Mouse (Mus musculus) embryonic fibroblast, embryonic 13.5 days (primary cell): ENCODE data around the gene Gm14226. TPM values are rescaled to one million over a fixed set of nuclear protein-coding genes. Genes with fewer than 3 reads are reported as not detected.
"Not testable (repeated sequence)": the region's sequence is repeated elsewhere in the genome, so short reads cannot be mapped to it uniquely, and the experiment has no call there.

ENCODE experiments used
- H3K27ac ChIP-seq: 2 replicates; pipeline ENCODE4 v1.5.1; 2012; ENCODE audit warnings: low read length, control low read depth, inconsistent platforms; ENCODE audit not compliant: insufficient read depth
- H3K4me1 ChIP-seq: 2 replicates; pipeline ENCODE4 v1.6.1; 2011; ENCODE audit warnings: low read length; ENCODE audit not compliant: control insufficient read depth, insufficient read depth
- H3K4me3 ChIP-seq: 2 replicates; pipeline ENCODE4 v1.5.1; 2011; ENCODE audit warnings: mild to moderate bottlenecking, control low read depth, low read length; ENCODE audit not compliant: insufficient read depth
- CTCF ChIP-seq: IDR thresholded peaks from 2 replicates; pipeline ENCODE4 v1.5.1; 2011; ENCODE audit warnings: mild to moderate bottlenecking, control low read depth, low read length, moderate library complexity, borderline replicate concordance; ENCODE audit not compliant: insufficient read depth
- POLR2A ChIP-seq: IDR thresholded peaks from 2 replicates; pipeline ENCODE4 v1.6.1; 2011; ENCODE audit warnings: low read depth, mild to moderate bottlenecking, control low read depth, low read length, moderate library complexity
- polyA plus RNA-seq: library from polyadenylated mRNA; stranded (reverse); fragments of >200 nt; gene quantifications from 2 replicates; pipeline ENCODE4 v1.2.4, GENCODE M21; 2011; ENCODE audit warnings: low read depth; ENCODE audit not compliant: missing spikeins, insufficient read length

Gene Gm14226
- 0.21 TPM in 1 of 2 replicates, not detected in the other for polyA plus RNA-seq

DNA sequence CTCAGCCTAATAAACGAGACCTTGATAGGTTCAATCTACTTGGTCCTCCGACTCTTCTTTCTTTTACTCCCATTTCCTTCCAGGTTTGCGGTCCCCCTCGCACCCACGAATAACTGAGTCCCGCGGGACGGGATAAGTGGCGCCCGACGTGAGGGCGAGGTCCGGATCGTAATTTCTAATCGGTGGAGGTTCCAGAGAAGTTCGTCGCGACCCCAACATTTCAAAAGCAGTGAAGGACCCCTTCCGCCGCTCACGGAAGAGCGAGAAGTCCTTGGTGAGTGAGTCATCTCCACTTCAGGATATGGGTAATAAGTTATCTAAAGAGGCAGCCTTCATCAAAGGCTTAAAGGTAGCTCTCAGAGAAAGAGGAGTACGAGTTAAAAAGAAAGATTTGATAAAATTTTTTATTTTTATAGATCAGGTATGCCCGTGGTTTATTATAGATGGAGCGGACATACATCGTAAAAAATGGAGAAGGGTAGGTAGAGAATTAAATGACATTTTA, at the start of gene Gm14226:
Gm14226 (plus strand) TSS at position 16 of the 505 bp plus-strand sequence.
- not testable (repeated sequence) for H3K4me1 ChIP-seq

DNA sequence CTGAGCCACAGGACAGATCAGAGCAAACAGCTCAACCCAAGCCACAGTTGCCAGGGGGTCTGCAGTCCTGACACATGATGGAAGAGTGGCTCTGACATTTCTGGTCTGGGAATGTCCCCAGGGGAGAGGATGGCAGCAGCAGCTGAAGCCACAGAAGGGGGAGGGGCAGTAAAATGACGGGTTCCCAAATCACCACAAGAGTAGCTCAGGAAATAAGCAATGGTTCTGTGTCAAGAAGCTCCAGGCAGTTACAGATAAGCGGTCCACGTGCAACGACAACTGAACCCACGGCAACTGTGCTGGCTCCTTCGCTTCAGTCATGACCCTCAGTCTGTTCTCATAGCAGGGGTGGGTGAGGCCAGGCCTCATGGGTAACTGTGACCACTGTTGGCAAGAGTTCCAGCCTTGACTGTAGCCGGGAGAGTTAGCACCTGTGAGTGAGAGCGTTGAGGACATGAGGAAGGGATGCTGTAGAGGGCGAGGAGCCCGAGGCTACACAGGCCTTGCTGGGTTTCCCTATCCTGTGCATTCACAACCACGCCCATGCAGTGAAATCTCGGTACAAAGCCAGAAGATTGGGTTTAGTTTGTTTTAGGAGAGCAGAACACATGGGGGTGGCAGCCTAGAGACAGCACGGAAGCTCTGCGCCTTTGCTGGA, 48.2 kb upstream of the Gm14226 start:
- not testable (repeated sequence) for H3K4me1 ChIP-seq, H3K4me3 ChIP-seq, H3K27ac ChIP-seq

More for the DNA sequence above, at the start of gene Gm14226:
- Histone ChIP-seq H3K4me3 (peak within 1 kb of the TSS; percentile 37), H3K27ac (peak within 1 kb of the TSS; percentile 37)

DNA sequence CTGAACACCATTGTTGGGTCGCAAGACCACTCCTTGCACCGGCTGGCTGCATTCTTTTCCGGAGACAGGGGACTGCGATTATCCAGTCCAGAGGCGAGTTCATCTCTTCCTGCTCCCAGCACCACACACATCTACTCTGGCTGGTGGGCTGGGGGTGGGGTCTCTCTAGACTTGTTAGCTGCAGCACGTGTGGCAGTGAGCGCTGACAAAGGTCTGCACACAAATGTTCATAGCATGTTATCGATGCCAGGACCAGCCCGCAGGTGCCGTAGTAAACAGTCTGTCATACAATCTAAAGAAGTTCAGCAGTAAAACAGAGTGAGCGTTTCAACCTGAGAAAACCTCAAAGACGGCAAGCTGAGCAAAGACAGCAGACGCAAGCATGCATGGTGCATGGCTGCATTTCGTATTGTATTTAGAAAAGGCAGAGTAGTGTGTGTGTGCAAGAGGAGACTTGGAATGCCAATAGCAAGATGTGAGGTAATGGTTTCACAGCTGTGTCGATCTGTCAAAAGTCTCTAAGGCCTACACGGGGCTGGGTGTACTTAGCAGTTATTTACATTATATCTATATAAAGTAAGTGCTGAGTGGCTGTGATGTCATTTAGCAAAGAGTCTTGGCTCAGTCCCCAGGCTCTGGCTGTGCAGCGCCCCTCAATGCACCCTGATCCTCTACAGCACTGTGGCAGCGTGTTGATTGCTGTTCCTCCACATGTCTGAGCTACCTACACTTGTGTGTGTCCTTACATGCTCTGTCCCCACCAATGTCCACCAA, 46.0 kb upstream of the Gm14226 start:
- TF ChIP-seq CTCF (no peak), POLR2A (no peak)
- H3K4me3 ChIP-seq: no peak overlapping the region
- H3K27ac ChIP-seq: no peak overlapping the region
- H3K4me1 ChIP-seq: peaks cover 2% of the 10 kb centered on the region; the same call in 1 of the 2 replicates

DNA sequence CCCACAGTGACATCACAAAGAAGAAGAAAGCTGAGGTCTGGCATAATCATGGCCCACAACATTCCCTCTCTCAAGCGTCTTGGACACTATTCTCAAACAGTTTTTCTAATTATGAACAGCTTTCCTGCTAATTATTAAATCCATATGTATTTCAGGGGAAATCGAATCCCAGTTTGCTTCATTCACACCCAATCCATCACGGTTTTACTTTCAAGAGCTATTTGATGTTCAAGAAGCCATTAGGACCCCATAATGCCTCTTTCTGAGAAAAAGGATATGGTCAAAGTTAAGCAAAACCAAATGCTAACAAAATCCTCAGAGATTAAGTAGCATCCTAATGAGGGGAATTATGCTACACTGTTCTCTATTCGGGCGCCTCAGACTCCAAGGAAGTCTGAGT, 45.1 kb upstream of the Gm14226 start:
- H3K4me1 ChIP-seq: peaks cover 2% of the 10 kb centered on the region; the same call in 1 of the 2 replicates
- H3K4me3 ChIP-seq: no peak overlapping the region
- TF ChIP-seq CTCF (no peak), POLR2A (no peak)
- H3K27ac ChIP-seq: no peak overlapping the region

DNA sequence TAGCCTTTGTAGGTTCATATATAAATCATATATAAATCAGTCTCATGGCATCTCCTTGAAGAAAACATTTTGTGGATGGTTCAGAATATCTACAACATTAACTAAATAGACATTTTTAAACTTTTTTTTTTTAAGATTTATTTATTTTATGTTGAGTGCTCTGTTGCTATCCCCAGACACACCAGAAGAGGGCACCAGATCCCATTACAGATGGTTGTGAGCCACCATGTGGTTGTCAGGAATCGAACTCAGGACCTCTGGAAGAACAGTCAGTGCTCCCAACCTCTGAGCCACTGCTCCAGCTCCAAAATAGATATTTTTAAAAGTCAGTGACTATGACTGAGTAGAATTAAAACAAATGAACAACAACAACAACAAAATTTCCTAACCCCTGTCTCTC, 31.5 kb upstream of the Gm14226 start:
- TF ChIP-seq CTCF (no peak), POLR2A (no peak)
- no peak overlapping the region for H3K27ac ChIP-seq
- no peak overlapping the region for H3K4me3 ChIP-seq
- no peaks in the 10 kb centered on the region for H3K4me1 ChIP-seq

DNA sequence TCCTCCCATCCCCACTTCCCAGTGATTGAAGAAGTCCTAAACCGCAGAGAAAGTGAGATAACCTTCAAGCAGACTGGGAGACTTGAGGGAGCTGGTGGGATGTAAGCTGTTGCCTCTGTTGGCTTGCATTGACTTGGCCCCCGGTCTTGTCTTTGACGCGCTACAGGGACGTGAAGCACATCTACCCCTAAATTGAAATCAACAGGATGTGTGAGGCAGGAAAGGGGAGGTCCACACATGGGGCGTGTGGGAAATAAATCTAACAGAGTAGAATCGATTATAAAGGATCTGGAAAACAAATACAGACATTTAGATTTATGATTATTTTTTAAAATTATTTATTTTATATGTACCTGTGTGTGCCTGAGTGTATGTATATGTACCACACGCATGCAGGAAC, 26.7 kb upstream of the Gm14226 start:
- TF ChIP-seq CTCF (no peak), POLR2A (no peak)
- no peak overlapping the region for H3K27ac ChIP-seq
- no peaks in the 10 kb centered on the region for H3K4me1 ChIP-seq
- H3K4me3 ChIP-seq: no peak overlapping the region

DNA sequence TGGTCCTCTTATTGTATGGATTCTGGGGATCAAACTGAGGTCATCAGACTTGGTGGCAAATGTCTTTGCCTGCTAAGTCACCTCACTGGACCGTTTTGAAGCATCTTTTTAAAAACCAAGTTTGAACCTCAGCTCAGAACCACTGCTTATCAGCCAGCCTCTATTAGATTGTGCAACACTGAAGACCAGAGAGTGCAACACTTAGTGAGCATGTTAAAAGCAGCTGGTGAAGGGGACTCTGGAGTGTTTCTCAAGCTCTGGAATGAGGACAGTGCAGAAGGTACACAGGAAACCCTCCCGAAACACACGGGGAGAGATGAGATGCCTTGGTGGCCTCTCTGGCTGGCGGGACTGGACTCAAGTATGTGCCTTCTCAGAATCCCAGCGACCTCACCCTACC, 26.0 kb upstream of the Gm14226 start:
- no peak overlapping the region for H3K4me3 ChIP-seq
- TF ChIP-seq CTCF (no peak), POLR2A (no peak)

DNA sequence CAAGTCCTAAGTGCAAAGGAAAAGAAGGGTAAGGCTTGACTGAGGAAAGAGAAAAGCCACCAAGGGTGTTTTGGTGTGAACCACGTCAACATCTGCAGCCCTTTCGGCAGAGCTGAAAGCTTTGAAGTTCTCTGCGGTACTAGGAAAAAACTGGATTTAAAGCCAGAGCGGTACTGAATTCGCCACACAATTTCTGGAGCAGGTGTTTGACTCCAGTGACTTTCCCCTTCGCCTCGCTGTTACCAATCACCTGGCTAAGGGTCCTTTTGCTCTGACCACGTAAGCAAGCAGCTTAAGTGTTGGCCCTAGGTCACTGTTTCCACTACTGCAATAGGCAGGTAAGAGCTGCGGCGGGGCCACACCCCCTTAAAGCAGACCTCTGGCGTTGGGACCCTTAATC, 12.6 kb upstream of the Gm14226 start:
- TF ChIP-seq POLR2A (no peak), CTCF (no peak)
- no peak overlapping the region for H3K27ac ChIP-seq
- H3K4me1 ChIP-seq: no peaks in the 10 kb centered on the region
- H3K4me3 ChIP-seq: no peak overlapping the region

More for the DNA sequence above, 26.0 kb upstream of the Gm14226 start:
- Histone ChIP-seq H3K4me1 (no peaks in the 10 kb centered on the region), H3K27ac (no peak overlapping the region)

DNA sequence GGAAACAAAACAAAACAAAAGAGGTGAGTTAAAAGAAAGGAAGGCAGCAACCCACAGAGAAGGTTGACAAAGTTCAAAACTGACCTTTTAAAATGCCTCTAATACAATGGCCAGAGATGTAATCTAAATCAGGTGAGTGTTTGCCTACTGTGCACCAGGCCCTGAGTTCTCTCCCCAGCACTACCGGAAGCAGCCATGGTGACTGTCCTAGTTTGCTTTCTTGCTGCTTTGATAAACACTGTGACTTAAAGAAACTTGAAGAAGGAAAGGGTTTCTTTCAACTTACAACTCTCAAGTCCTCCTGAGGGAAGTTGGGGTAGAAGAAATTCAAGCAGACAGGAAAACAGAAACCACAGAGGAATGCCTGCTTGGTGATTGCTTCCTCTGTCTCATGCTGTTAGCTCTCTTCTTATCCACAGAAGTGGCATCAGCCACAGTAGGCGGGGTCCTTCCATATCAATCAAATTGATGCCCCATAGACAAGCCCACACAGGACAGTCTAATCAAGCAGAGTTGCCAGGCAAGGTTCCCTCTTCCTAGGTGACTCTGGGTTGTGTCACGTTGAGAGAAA, 6.9 kb upstream of the Gm14226 start:
- peak overlapping the region; percentile 19; the same call in 1 of the 2 replicates for H3K27ac ChIP-seq
- TF ChIP-seq POLR2A (no peak), CTCF (no peak)
- no peak overlapping the region for H3K4me3 ChIP-seq
- peaks cover 5% of the 10 kb centered on the region for H3K4me1 ChIP-seq

DNA sequence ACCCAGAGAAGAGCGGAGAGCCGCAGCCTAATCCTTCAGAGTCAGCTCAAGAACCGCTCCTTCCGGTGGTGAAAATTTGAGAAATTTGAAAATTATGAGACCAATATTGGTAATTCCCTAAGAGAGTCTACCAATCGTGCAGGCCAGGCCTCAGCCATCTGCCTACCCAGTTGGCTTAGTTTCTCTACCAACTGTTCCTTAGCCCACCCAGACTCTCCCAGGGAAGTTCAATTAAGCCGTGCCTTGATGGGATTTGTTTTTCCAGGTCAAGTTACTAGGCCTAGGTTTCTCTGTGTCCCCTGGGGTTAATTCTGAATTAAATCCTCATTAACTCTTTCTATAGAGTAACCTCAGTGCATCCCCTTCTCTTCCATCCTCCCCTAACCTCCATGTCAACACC, 5.1 kb upstream of the Gm14226 start:
- Histone ChIP-seq H3K4me3 (no peak overlapping the region), H3K4me1 (peaks cover 5% of the 10 kb centered on the region), H3K27ac (no peak overlapping the region)
- no peak for TF ChIP-seq POLR2A
- TF ChIP-seq CTCF: no peak

DNA sequence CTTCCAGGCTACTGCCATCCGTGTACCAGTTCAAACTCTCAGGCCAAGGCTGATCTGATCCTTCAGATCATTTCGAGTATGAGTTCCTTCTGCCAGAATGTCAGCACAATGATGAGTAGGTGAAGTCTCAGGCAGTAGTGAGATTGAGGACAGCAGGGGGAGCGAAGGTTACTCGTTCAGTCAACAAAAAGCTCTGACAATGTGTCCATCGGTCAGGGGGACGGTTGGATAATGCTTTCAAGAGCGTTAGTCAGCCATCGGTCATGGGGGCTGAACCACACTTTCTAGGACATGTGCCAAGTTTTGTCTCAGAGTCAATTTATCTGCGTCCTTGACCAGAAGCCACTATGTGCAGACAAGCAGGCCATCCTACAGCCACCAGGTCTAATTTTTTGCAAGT, 1.3 kb upstream of the Gm14226 start:
- H3K27ac ChIP-seq, H3K4me1 ChIP-seq, H3K4me3 ChIP-seq: not testable (repeated sequence)
